Mouse (Mus musculus) gastrocnemius, adult 2 months (tissue): ENCODE results near the gene Mcrs1. TPM values are rescaled to one million over a fixed set of nuclear protein-coding genes. Genes with fewer than 3 reads are reported as not detected.

Experiments
- DNase-seq: peaks from one replicate; pipeline ENCODE4 v3.0.0; 2022
- H3K27ac ChIP-seq: fragments of 200-600 bp; 2 replicates; pipeline ENCODE4 v1.8.1; 2022; ENCODE audit warnings: mild to moderate bottlenecking
- H3K4me3 ChIP-seq: fragments of 200-600 bp; 2 replicates; pipeline ENCODE4 v1.8.1; 2022; ENCODE audit warnings: mild to moderate bottlenecking, moderate library complexity
- CTCF ChIP-seq: fragments of 200-600 bp; IDR thresholded peaks from 2 replicates; pipeline ENCODE4 v1.8.1; 2022; ENCODE audit warnings: antibody characterized with exemption, mild to moderate bottlenecking, moderate library complexity
- intact Hi-C: fragments of 180-260 bp; cut with DNase I; formaldehyde crosslinking; loops from one replicate; pipeline ENCODE4 v1.15.1; 2025
- long read RNA-seq, 2 experiments: library from polyadenylated mRNA; stranded (forward); transcript quantifications; one replicate each; pipeline ENCODE4 v2.0.0; 2021
- total RNA-seq, 2 experiments: library from RNA; stranded (reverse); gene quantifications; 2 replicates each; pipeline ENCODE4 v1.2.3; 2021

Gene Mcrs1
- 10 to 100 TPM; 25.6 to 33.7 TPM for total RNA-seq
- long read RNA-seq, experiment 1, transcript Mcrs1-209 (11 exons, 1,521 nt), result minor isoform, 8 of 70 reads
- long read RNA-seq, experiment 1, transcript Mcrs1-201 (15 exons, 1,916 nt), result major isoform, 43 of 70 reads
- long read RNA-seq, experiment 1, partial matches to known transcripts, result 6 of 70 reads
- long read RNA-seq, experiment 1, other reads (novel, unspliced or antisense), result 10 of 70 reads
- long read RNA-seq, experiment 2, transcript Mcrs1-209 (11 exons, 1,521 nt), result minor isoform, 5 of 78 reads
- long read RNA-seq, experiment 2, transcript Mcrs1-201 (15 exons, 1,916 nt), result major isoform, 54 of 78 reads
- long read RNA-seq, experiment 2, partial matches to known transcripts, result 4 of 78 reads
- long read RNA-seq, experiment 2, other reads (novel, unspliced or antisense), result 13 of 78 reads

DNA sequence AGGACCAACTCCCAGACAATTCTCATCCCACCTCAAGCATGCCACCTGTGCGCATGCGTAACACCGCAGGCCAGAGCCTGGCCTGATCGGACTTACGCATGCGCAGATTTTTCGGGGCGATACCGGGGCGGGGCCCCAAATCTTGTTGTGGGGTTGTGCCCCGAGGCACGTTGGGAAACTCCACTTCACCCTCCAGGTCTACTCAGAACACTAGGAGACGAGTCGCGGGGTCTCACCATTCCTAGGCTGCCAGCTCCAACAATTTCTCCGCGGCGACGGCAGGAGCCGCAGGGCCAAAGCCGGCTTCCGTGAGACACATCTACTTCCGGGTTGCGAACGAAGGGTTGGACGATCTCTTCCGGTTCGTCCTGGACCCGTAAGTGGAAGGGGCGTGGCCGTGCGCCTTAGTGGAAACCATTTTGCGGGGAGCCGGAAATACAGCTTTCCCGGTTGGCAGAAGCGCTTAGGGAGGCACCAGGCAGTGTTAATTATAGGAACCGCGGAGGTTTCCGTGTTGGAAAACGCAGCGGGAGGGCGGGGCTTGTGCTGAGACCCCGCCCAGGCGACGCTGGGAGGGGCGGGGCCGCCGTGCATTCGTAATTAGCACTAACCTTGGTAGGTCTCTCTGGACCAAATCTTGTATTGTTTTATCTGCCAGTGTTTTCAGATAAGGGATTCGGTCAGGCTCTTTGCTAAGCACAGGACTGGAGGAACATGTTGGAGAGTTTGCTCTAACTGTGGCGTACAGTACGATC lies at the start of gene Mcrs1:
Gene Mcrs1, minus strand, starts transcription at position 336 of the 755 bp plus-strand sequence.
- Histone ChIP-seq H3K4me3 (peak within 1 kb of the TSS; percentile 86), H3K27ac (peak within 1 kb of the TSS; percentile 96)
- intact Hi-C loops, result loop anchor here (2.0 kb wide), 1 partner anchor 43 kb away; the partner anchor contains the start of genes Fam186b and Prpf40b
- peak; percentile 98 for DNase-seq
- peak; percentile 1; the same call in 1 of the 2 replicates for TF ChIP-seq CTCF

DNA sequence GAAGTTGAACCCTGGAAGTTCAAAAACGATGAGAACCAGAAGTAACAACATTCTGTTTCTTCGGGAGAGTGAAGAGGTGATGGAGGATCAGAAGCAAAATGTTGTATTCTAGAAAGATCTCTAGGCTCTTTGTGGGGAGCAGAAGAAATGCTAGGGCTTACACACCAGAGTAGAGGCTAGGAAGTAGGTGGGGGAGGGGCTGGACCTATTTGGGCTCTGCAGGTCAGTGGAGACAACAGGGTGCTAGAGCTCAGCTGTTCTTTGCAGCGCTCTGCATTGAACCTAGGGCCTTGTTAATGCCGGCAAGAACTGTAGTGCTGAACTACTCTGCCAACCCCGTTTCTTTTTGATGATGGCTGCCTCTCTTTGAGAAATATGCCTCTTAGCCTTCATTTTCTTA lies 44.5 kb upstream of the Mcrs1 start:
- TF ChIP-seq CTCF, result no peak
- intact Hi-C loops, result no loop called here
- Histone ChIP-seq H3K27ac (peak overlapping the region; percentile 91; the same call in 1 of the 2 replicates), H3K4me3 (peak overlapping the region; percentile 89)
- no peak for DNase-seq

DNA sequence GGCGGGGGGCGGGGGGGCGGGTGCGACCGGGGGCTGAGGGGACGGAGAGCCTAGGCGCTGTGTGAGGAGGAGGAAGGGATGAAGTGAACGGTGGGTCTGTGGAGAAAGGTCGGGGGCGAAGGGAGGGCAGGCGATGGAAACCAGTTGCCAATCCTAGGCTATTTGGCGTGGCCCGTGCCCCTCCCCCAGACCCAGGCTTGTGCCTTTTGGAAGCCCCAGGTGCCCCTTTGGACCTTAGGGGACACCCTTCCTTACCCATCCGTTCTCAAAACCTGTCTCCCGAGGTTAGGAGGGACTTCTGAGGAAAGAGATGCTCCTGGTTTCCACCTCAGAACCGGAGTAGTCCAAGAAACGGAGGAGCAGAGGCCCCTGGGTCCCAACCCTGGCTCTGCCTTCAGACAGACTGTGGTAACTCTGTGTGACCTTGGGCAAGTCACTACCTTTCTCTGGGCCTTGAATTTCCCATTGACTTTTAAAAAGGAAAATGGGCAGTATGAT lies 43.8 kb upstream of the Mcrs1 start, which contains the start of gene Fam186b:
Gene Fam186b, minus strand, starts transcription at position 405 of the 498 bp plus-strand sequence.
- no peak for TF ChIP-seq CTCF
- Histone ChIP-seq H3K27ac (peak within 1 kb of the TSS; percentile 91), H3K4me3 (peak within 1 kb of the TSS; percentile 89)
- intact Hi-C loops, result loop anchor here (2.0 kb wide), 1 partner anchor 45 kb away; the partner anchor contains the start of gene Mcrs1
- peak; percentile 53 for DNase-seq

DNA sequence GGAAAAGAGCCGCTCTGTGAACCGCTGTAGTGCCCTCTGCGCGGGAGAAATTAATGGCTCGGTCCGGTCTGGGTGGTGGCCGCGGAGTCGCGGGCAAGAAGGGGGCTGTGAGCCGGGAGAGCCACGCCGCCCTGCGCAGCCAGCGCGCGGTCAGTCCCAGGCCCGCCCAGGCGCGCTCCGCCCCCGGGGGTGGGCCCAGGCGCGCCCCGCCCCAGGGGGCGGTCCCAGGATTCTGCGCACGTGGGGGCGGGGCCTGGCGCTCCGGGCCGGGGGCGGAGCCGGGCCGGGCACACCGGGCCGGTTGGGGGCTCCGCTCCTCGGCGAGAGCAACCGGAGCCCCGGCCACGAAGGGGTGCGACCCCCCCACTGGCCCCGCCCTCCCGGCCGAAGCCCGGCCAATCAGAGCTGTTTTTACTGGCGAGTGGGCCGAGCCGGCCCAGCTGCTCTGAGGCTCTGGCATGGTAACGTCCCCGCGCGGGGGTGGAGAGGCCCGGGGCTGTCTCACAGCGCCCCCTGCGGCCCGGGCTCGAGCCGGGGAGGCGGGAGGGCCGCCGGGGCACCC lies 43.1 kb upstream of the Mcrs1 start, which contains the start of gene Prpf40b:
Gene Prpf40b, plus strand, starts transcription at position 275 of the 562 bp plus-strand sequence.
- peak within 1 kb of the TSS; percentile 89 for H3K4me3 ChIP-seq
- DNase-seq, result peak; percentile 98
- intact Hi-C loops, result loop anchor here (2.0 kb wide), 1 partner anchor 44 kb away; the partner anchor contains the start of gene Mcrs1
- H3K27ac ChIP-seq, result peak within 1 kb of the TSS; percentile 91
- peak; percentile 64 for TF ChIP-seq CTCF

DNA sequence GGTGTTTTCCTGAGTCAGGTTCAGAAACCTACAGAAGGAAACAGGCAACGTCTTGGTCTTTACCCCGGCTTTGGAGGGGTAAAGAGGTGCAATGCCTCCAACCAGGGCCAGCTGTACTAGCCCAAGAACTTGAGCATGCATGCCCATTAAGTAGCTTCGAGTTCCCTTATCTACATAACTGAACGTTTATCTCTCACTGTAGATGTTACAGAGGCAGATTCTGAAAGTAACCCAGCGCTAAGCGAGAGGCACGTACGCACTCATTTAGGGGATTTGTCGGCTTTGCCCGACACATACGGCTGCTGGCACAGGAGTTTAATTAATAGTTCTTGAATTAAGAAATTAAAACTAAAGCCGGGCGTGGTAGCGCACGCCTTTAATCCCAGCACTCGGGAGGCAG lies 42.5 kb upstream of the Mcrs1 start:
- H3K4me3 ChIP-seq, result peak overlapping the region; percentile 89
- DNase-seq, result no peak
- no peak for TF ChIP-seq CTCF
- peak overlapping the region; percentile 91 for H3K27ac ChIP-seq
- intact Hi-C loops, result loop anchor here (2.0 kb wide), 1 partner anchor 43 kb away; the partner anchor contains the start of gene Mcrs1

DNA sequence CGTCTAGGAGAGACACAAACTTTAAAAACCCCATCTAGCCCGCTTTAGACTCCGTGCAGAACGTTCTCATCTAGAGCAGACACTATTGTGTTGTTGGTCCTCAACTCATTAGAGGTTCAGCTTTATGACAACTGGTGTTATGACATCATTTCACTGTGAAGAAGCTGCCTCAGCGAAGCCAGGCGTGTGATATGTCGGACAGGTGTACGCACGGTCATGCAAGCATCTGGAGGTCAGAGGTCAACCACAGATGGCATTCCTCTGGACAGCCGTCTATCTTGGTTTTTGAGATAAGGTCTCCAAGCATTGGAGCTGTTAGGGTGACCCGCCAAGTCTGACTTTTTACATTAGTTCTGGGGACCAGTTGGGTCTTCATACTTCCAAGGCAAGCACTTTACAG lies 38.8 kb upstream of the Mcrs1 start:
- H3K4me3 ChIP-seq, result no peak overlapping the region
- H3K27ac ChIP-seq, result no peak overlapping the region
- DNase-seq, result no peak
- no peak for TF ChIP-seq CTCF
- intact Hi-C loops, result no loop called here

DNA sequence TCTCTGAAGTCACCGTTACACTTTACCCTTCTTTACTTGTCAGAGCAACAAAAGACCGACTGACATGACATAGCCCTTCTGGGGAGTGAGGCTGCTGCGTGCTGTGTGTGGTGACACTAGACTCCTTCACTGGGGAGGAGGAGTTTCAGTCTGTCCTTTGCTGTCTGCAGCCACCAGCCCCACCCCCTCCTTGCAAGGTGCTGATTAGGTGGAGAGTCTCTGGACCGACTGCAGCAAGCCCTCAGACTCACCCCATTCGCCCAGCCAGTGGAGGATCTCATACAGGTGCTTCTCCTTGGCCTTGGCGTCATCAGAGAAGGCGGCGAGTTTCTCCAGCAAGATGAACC lies 33.4 kb upstream of the Mcrs1 start:
- H3K4me3 ChIP-seq, result no peak overlapping the region
- TF ChIP-seq CTCF, result no peak
- no peak overlapping the region for H3K27ac ChIP-seq
- intact Hi-C loops, result no loop called here
- no peak for DNase-seq

DNA sequence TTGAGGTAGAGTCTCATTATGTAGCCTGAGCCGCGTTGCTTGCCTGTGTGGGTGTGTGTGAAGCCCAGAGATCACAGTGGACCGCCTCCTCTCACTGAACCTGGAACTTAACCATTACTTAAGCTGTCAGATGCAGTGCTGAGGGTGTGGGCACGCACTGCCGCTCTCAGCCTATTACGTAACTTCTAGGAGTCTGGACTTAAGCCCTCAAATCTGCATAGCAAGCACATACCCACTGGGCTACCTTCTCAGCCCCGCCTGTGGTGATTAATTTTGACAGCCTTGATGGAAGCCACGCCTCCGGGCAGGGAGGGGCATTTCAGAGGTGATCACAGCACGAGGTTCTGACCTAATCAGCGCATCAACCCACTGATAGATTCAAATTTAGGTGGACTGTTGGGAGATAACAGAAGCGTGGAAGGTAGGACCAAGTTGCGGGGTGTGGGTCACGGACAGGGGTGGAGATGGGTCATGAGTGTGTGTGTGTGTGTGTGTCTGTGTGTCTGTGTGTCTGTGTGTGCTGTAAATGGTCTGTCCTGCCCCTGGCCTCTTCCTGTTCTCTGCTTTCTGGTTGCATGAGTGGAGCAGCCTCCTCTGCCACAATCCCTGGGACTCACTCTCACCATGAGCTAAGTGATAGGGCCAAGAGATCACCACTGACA lies 32.9 kb upstream of the Mcrs1 start:
- TF ChIP-seq CTCF, result no peak
- intact Hi-C loops, result no loop called here
- Histone ChIP-seq H3K4me3 (no peak overlapping the region), H3K27ac (no peak overlapping the region)
- no peak for DNase-seq

DNA sequence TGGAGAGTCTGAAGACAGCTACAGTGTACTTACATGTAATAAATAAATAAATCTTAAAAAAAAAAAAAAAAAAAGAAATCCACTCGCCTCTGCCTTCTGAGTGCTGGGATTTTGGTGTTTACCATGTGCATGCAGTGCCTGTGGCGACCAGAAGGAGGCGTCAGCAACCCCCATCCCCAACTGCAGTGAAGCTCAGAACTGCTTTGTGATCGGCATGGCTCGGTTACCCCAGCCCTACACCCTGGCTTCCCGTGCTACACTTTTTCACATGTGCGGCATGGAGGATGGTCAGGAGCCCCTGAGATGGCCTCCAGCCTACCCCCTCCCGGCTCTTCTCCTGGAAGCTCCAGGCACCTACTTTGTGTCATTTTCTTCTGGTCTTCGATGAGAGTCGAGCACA lies 31.7 kb upstream of the Mcrs1 start:
- no peak for DNase-seq
- H3K27ac ChIP-seq, result no peak overlapping the region
- TF ChIP-seq CTCF, result peak; percentile 54
- H3K4me3 ChIP-seq, result no peak overlapping the region
- intact Hi-C loops, result no loop called here

DNA sequence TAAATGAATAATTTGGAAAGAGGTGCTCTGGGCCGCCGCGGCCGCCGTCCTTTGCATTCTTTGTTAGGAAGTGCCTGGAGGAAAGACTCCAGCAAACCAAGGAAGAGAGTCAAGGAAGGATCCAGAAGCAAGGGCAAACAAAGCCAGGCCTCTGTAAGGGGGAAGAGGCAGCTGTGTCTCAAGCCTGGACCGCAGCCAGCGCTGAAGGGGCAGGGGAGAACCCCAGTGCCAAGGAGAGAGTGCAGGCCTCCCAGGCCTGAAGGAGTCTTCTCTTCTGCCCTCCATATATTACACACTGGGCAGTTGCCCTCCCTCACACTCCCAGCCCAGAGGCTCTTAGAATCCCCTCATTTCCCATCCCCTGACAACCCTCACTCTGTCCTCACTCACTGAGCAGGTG lies 26.5 kb upstream of the Mcrs1 start:
- intact Hi-C loops, result no loop called here
- DNase-seq, result no peak
- TF ChIP-seq CTCF, result no peak
- no peak overlapping the region for H3K4me3 ChIP-seq
- H3K27ac ChIP-seq, result no peak overlapping the region

DNA sequence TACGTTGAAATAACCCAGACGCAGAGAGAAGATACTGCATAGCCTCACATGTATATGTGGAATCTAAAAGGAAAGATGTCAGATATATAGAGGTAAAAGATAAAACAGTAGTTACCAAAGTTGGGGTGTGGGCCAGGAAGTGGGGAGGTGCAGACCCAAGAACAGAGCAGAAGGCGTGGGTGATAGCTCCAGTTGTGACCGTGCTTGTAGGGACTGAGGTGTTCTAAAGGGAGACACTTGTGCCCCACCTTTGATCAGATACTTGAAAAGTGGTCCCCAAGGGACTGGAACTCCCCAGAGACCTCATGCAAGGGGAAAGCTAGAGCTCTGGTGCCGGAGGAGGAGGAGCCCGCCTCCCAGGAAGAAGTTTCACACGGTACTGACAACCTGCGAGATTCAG lies 24.3 kb upstream of the Mcrs1 start:
- no peak for TF ChIP-seq CTCF
- DNase-seq, result no peak
- intact Hi-C loops, result no loop called here
- Histone ChIP-seq H3K4me3 (no peak overlapping the region), H3K27ac (no peak overlapping the region)

DNA sequence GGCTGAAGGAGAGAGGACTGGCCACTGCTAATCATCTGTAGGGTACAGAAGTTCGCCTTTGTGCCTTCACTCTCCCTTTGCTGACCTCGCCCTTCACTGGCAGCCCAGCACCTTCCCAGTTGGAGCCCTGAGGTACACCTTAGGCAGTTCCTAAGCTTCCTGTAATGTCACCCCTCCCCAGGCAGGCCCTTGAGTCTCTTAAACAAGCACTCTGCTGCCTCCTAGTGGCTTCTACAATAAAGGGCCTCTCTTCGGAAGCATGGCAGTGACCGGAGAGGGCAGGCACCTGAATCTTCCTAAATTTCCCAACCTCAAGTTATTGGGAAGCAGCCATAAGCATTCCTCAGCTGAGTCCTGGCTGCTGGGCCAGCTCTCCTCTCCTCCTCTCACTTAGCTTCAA lies 13.9 kb upstream of the Mcrs1 start:
- H3K4me3 ChIP-seq, result no peak overlapping the region
- peak; percentile 71 for DNase-seq
- peak; percentile 95; the same call in 1 of the 2 replicates for TF ChIP-seq CTCF
- intact Hi-C loops, result loop anchor here (1.0 kb wide), 3 partner anchors 25 to 148 kb away; no protein-coding TSS in a partner anchor
- H3K27ac ChIP-seq, result no peak overlapping the region
